Mouse (Mus musculus) skeletal muscle tissue, adult 2 months (tissue): ENCODE data around the gene Dennd1c.

ENCODE experiments used
- DNase-seq: peaks from one replicate; pipeline ENCODE4 v3.0.0-alpha.2; 2012; ENCODE audit warnings: low read depth, low spot score

Gene Dennd1c

GRCm38 (mm10) chr17:57048816-57049215 is 29.5 kb downstream of the Dennd1c start:
- DNase-seq: no peak

DNA sequence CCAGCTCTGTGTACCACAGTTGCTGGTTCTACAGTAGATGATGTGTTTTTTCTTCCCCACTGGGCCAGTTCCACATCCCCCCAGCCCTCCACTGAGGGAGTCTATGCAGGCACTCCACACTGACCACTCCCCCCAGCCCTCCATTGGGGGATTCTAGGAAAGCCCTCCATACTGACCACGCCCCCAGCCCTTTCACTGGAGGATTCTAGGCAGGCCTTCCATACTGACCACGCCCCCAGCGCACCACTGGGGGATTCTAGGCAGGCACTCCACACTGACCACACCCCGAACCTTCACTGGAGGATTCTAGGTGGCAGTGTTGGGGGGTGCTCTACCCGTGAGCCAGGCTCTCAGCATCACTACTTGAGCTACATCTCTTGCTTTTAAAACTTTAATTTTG is 30.9 kb downstream of the Dennd1c start:
- DNase-seq: no peak

- DNase-seq: no peak
These were observed 36.8 kb downstream of the Dennd1c start, which contains the start of gene Slc25a41 for GRCm38 (mm10) chr17:57041554-57041953. Gene Slc25a41 (minus strand): TSS chr17:57041654.

- DNase-seq: no peak
These were observed 39.3 kb downstream of the Dennd1c start for GRCm38 (mm10) chr17:57038978-57039377.

- no peak for DNase-seq
These were observed 45.5 kb downstream of the Dennd1c start for GRCm38 (mm10) chr17:57032854-57033253.

GRCm38 (mm10) chr17:57031661-57032420 is 46.5 kb downstream of the Dennd1c start:
- peak; percentile 100 for DNase-seq

DNA sequence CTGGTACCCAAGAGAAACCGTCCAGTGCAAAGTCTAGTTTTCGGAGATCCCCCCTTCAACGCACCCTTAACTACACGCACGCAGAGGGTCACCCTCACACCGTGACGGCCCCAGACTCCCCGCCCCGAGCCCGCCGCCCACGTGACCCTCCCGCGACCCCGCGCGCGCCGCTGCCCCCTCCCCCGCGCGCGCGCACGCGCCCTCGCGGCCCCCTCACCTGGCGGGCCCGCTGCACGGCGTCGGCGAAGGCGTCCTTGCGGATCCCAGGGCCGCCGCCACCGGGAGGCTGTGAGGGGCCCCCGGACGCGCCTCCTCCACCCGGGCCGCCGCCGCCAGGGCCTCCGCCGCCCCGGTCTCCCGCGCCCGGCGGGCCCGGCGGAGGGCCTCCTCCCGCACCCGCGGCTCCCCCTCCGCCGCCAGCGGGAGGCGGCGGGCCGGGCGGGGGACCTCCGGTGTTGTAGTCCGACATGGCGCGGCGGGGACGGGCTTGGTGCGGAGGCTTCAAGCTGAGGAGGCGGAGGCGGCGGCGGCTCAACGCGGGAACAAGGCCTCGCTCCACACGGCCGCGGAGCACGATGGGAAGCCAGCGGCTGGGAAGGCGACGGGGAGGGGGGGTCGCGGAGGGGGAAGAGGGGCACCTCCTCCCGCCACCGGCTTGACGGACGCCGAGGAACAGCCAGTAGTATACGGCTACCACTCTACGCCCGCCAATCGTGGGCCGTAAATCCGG is 47.2 kb downstream of the Dennd1c start, which contains the start of gene Khsrp:
TSS of gene Khsrp (minus strand) at position 592 of the 730 bp plus-strand sequence.
- DNase-seq: no peak

DNA sequence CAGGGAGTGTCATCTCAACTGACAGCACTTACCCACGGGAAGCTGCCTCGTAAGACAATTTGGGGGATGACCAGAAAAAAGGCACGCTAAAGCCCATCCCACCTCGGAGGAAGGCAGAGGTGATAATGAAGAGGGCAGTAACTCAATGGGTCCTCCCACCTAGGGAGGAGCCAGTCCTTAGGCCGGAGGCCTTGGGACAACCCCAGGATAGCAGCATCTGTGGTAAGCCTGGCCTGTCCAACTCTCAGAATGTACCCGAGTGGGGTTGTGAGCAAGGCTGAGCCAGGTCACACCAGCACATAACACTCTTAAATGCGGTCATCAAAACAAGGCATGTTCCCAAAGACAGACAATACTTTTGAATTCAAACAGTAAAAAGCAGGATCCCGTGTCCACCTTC is 48.6 kb downstream of the Dennd1c start:
- DNase-seq: no peak

DNA sequence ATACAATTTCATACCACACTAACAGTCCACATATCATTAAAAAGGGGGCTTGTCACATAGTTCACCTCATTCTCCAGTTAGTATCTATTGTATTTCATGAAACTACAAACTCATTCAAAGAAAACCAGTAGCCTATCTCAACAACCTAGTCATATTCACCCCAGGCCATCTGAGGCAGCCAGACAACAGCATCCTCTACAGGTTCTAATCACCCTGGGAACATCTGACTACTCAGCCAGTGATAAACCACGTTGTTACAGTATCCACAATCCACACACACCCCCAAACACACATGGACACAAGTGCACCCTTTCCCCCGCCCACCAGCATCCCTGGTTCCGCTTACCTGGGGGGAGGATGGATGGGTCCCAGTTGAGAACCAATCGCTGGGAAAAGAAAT is 50.8 kb downstream of the Dennd1c start:
- no peak for DNase-seq

- no peak for DNase-seq
These were observed 57.4 kb downstream of the Dennd1c start for GRCm38 (mm10) chr17:57020960-57021359.

DNA sequence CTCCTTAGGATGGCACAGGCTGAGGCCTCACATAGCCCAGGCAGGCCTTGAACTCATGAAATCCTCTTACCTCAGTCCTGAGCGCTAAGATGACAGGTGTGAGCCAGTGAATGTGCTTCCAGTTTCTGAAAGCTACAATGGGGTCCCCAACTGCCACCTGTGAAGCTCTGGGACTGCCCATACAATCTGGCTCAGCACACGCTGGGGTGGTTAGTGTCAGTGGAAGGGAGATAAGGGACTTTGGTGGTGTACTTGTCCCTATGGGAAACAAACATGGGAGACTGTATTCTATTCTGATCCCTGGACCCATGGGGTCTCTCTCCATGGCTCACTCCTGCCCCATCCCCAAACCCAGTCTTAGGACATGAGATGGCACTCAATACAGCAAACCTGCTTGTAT is 58.6 kb downstream of the Dennd1c start:
- DNase-seq: no peak
